Mouse (Mus musculus) embryonic fibroblast, embryonic 13.5 days (primary cell): ENCODE data around the gene Rep15.

Experiments
- CTCF ChIP-seq: IDR thresholded peaks from 2 replicates; pipeline ENCODE4 v1.5.1; 2011; ENCODE audit warnings: mild to moderate bottlenecking, control low read depth, low read length, moderate library complexity, borderline replicate concordance; ENCODE audit not compliant: insufficient read depth
- POLR2A ChIP-seq: IDR thresholded peaks from 2 replicates; pipeline ENCODE4 v1.6.1; 2011; ENCODE audit warnings: low read depth, mild to moderate bottlenecking, control low read depth, low read length, moderate library complexity

- TF ChIP-seq POLR2A = no peak
- no peak for TF ChIP-seq CTCF
Measured at GRCm38 (mm10) chr6:147052440-147052839, 20.1 kb downstream of the Rep15 start.
